Mouse (Mus musculus) liver, postnatal 0 days (tissue): ENCODE measurements at regions not wholly inside any gene's neighbourhood (a gene's known extent, or its start where the extent isn't known, plus 50 kb on each side); places are given as distances from the start of the nearest gene placed in this dataset.

ENCODE experiments used
- CTCF ChIP-seq: sonication (generic); IDR thresholded peaks from 2 replicates; pipeline ENCODE4 v1.5.1; 2016; ENCODE audit warnings: antibody characterized with exemption, low read depth
- EP300 ChIP-seq: IDR thresholded peaks from 2 replicates; pipeline ENCODE4 v1.6.1; 2016; ENCODE audit warnings: antibody characterized with exemption, low read depth, mild to moderate bottlenecking

DNA sequence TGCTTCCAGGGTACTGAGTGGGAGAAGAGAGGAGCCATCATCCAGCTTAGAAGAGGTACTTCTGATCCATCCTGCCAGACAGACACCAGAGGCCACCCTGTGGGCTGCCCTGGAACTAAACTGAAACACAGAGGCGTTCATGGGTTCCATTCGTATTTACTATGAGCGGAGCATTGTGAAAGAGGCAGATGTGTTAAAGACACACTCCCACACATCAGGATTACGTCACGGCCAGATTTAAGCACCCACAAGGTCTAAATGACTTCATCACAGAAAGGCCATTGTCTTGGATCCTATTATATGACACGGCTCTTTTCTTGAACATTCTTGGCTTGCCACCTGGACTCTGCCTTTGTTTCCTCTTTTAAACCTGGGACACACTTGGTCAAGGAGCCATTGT, 141.0 kb upstream of the Arglu1 start:
- TF ChIP-seq CTCF (no peak), EP300 (no peak)
